Mouse (Mus musculus): ENCODE measurements around the gene Nphp3. TPM values are rescaled to one million over a fixed set of nuclear protein-coding genes. Genes with fewer than 3 reads are reported as not detected.

The Nphp3 gene
- total and polyA plus RNA-seq, 2 experiments from 2014 or later = 4.2 to 9.4 TPM

- Histone ChIP-seq H3K4me1 (ENCODE audit: insufficient read depth, low read length) (no peaks in the 10 kb centered on the region), H3K27ac (no peak overlapping the region), H3K27me3 (ENCODE audit: insufficient read depth, low read length) (no peaks in the 10 kb centered on the region), H3K4me3 (ENCODE audit: low read length) (no peak overlapping the region), H3K4me2 (ENCODE audit: low read depth, low read length) (no peak overlapping the region), H3K9ac (replicated peaks; ENCODE audit: low read length) (no peak overlapping the region), H3K36me3 (ENCODE audit: insufficient read depth, low read length) (peaks cover 31% of the 10 kb centered on the region; the same call in 1 of the 2 replicates), H3K9me3 (ENCODE audit: low read length) (no peaks in the 10 kb centered on the region)
- no peak for TF ChIP-seq CTCF (IDR thresholded peaks at IDR 0.05; ENCODE audit: low read depth)
- DNase-seq (ENCODE audit: low spot score) (peak; percentile 33), ATAC-seq (no peak)
- 48% methylated on average over 1 of the region's 1 CpGs for WGBS
These were observed 12.2 kb downstream of the Nphp3 start for GRCm38 (mm10) chr9:104014526-104014925.

GRCm38 (mm10) chr9:104021026-104021425, 18.7 kb downstream of the Nphp3 start:
- 96% methylated on average over 10 of the region's 10 CpGs for WGBS
- ATAC-seq = no peak

GRCm38 (mm10) chr9:104027186-104027585, 24.8 kb downstream of the Nphp3 start:
- H3K36me3 ChIP-seq (ENCODE audit: insufficient read depth, low read length) = peaks cover 26% of the 10 kb centered on the region

More at GRCm38 (mm10) chr9:104021026-104021425, 18.7 kb downstream of the Nphp3 start:
- Histone ChIP-seq H3K27me3 (ENCODE audit: insufficient read depth, low read length) (no peaks in the 10 kb centered on the region), H3K9ac (replicated peaks; ENCODE audit: low read length) (no peak overlapping the region), H3K4me3 (ENCODE audit: low read length) (no peak overlapping the region), H3K4me1 (ENCODE audit: insufficient read depth, low read length) (no peaks in the 10 kb centered on the region), H3K36me3 (ENCODE audit: insufficient read depth, low read length) (peaks cover 48% of the 10 kb centered on the region), H3K4me2 (ENCODE audit: low read depth, low read length) (no peak overlapping the region), H3K27ac (no peak overlapping the region), H3K9me3 (ENCODE audit: low read length) (no peaks in the 10 kb centered on the region)
- TF ChIP-seq CTCF (IDR thresholded peaks at IDR 0.05; ENCODE audit: low read depth) = no peak
- DNase-seq (ENCODE audit: low spot score) = no peak

DNA sequence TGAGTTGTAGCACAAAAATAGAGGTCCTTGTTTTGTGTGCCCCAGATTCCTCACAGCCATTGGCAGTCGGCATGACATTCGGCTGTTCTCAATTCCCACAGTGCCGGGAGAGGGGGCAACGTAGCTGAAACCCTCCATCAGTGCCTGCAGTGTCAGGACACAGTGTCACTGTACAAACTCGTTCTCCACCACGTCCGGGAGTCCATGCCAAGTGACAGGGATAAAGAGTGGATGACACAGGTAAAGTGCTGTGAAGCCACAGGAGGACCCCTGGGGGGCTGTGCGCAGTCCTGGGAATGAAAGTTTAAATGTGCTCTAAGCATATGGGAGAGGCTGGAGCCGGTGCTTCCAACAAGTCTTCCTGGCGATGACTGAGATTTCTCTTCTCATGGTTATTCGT, 27.5 kb downstream of the Nphp3 start:
- DNase-seq (ENCODE audit: low spot score) (no peak), ATAC-seq (no peak)
- TF ChIP-seq CTCF (IDR thresholded peaks at IDR 0.05; ENCODE audit: low read depth) = no peak
- peaks cover 19% of the 10 kb centered on the region for H3K36me3 ChIP-seq (ENCODE audit: insufficient read depth, low read length)
- no peak overlapping the region for H3K9ac ChIP-seq (replicated peaks; ENCODE audit: low read length)
- H3K4me2 ChIP-seq (ENCODE audit: low read depth, low read length) = no peak overlapping the region
- 92% methylated on average over 11 of the region's 11 CpGs for WGBS
- no peaks in the 10 kb centered on the region for H3K4me1 ChIP-seq (ENCODE audit: insufficient read depth, low read length)
- H3K4me3 ChIP-seq (ENCODE audit: low read length) = no peak overlapping the region
- no peaks in the 10 kb centered on the region for H3K9me3 ChIP-seq (ENCODE audit: low read length)
- H3K27ac ChIP-seq = no peak overlapping the region
- no peaks in the 10 kb centered on the region for H3K27me3 ChIP-seq (ENCODE audit: insufficient read depth, low read length)

More at GRCm38 (mm10) chr9:104027186-104027585, 24.8 kb downstream of the Nphp3 start:
- Histone ChIP-seq H3K4me3 (ENCODE audit: low read length) (no peak overlapping the region), H3K9ac (replicated peaks; ENCODE audit: low read length) (no peak overlapping the region), H3K9me3 (ENCODE audit: low read length) (no peaks in the 10 kb centered on the region), H3K27ac (no peak overlapping the region), H3K4me1 (ENCODE audit: insufficient read depth, low read length) (no peaks in the 10 kb centered on the region), H3K27me3 (ENCODE audit: insufficient read depth, low read length) (no peaks in the 10 kb centered on the region), H3K4me2 (ENCODE audit: low read depth, low read length) (no peak overlapping the region)
- ATAC-seq (no peak), DNase-seq (ENCODE audit: low spot score) (no peak)
- WGBS = 97% methylated on average over 8 of the region's 8 CpGs
- TF ChIP-seq CTCF (IDR thresholded peaks at IDR 0.05; ENCODE audit: low read depth) = no peak

DNA sequence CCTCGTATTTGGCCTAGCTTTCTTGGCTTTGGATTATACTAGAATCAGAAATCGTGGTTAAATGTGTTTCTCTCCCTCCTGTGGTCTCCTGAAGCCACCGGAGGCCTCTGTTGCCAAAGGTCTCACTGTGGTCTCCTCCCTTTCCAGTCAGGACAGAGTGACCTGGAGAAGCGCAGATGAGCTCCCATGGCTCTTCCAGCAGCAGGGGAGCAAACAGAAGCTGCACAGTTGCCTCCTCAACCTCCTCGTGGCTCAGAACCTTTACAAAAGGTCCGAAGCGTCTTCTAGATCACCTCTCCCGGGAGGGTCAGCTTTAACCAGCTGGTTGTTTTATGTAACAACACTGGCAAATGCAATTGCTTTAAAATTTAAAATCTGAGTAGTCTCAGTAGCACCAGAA, 31.9 kb downstream of the Nphp3 start:
- Histone ChIP-seq H3K27me3 (ENCODE audit: insufficient read depth, low read length) (no peaks in the 10 kb centered on the region), H3K36me3 (ENCODE audit: insufficient read depth, low read length) (peaks cover 15% of the 10 kb centered on the region), H3K4me3 (ENCODE audit: low read length) (no peak overlapping the region), H3K9me3 (ENCODE audit: low read length) (no peaks in the 10 kb centered on the region), H3K4me2 (ENCODE audit: low read depth, low read length) (no peak overlapping the region), H3K9ac (replicated peaks; ENCODE audit: low read length) (no peak overlapping the region), H3K4me1 (ENCODE audit: insufficient read depth, low read length) (no peaks in the 10 kb centered on the region), H3K27ac (no peak overlapping the region)
- DNase-seq (ENCODE audit: low spot score) (no peak), ATAC-seq (no peak)
- 71% methylated on average over 8 of the region's 8 CpGs for WGBS
- no peak for TF ChIP-seq CTCF (IDR thresholded peaks at IDR 0.05; ENCODE audit: low read depth)

DNA sequence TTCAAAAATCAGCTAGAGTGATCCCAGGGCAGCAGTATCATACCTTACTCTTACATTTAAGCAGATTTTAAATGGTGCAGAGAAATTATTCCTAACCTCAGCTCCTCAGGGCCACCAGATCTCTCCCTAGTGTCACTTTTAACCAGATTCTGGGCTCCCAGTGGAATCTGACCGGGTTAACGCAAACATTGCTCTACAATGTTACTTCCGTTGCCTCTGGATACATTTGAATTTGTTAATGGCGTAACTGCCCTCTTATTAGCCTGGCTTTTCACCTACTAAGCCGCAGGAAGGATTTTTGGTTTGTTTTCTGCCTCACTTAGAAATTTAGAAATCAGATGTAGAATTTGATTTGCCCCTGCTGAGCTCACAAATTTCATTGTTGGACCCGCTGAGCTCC, 32.4 kb downstream of the Nphp3 start:
- H3K27ac ChIP-seq = no peak overlapping the region
- no peak for DNase-seq (ENCODE audit: low spot score)
- WGBS = 74% methylated on average over 6 of the region's 6 CpGs
- H3K4me1 ChIP-seq (ENCODE audit: insufficient read depth, low read length) = no peaks in the 10 kb centered on the region
- H3K4me3 ChIP-seq (ENCODE audit: low read length) = no peak overlapping the region
- no peaks in the 10 kb centered on the region for H3K9me3 ChIP-seq (ENCODE audit: low read length)
- no peaks in the 10 kb centered on the region for H3K27me3 ChIP-seq (ENCODE audit: insufficient read depth, low read length)
- H3K36me3 ChIP-seq (ENCODE audit: insufficient read depth, low read length) = peaks cover 17% of the 10 kb centered on the region
- no peak for ATAC-seq
- TF ChIP-seq CTCF (IDR thresholded peaks at IDR 0.05; ENCODE audit: low read depth) = no peak
- H3K9ac ChIP-seq (replicated peaks; ENCODE audit: low read length) = no peak overlapping the region
- H3K4me2 ChIP-seq (ENCODE audit: low read depth, low read length) = no peak overlapping the region

DNA sequence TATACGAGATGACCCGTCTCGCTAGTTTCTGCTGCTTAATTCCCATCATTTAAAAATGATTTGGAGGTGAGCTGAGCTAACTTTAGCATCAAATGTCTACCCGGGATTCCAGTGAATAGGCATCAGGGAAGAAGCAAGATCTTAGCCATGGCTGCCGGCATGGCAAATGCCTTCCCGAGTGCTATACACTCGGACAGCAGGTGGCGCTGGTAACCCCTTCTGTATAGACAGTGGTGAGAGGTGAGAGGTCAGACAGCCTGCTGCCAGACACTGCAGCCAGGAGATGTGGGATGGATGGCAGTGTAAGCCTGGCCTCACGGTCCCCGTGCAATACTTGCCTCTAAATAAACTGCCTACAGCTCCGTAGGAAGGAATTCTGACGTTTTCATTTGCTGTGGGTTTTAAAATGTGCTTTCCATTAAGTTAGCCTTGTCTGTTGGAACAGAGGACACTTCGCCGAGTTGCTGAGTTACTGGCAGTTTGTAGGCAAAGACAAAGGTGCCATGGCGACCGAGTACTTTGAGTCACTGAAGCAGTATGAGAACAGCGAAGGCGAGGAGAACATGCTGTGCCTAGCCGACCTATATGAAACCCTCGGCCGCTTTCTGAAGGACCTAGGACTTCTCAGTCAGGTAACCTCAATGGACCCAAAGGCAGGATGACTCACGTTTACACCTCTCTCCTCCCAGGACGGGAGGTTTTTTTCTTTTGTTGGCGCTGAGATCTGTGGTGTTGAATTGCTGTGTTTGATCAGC, 33.1 kb downstream of the Nphp3 start:
- no peaks in the 10 kb centered on the region for H3K27me3 ChIP-seq (ENCODE audit: insufficient read depth, low read length)
- H3K4me3 ChIP-seq (ENCODE audit: low read length) = no peak overlapping the region
- DNase-seq (ENCODE audit: low spot score) (peak; percentile 85), ATAC-seq (peak; percentile 77; the same call in 1 of the 2 replicates)
- no peak overlapping the region for H3K27ac ChIP-seq
- H3K9me3 ChIP-seq (ENCODE audit: low read length) = no peaks in the 10 kb centered on the region
- no peaks in the 10 kb centered on the region for H3K4me1 ChIP-seq (ENCODE audit: insufficient read depth, low read length)
- no peak overlapping the region for H3K4me2 ChIP-seq (ENCODE audit: low read depth, low read length)
- H3K36me3 ChIP-seq (ENCODE audit: insufficient read depth, low read length) = peaks cover 17% of the 10 kb centered on the region
- TF ChIP-seq CTCF (IDR thresholded peaks at IDR 0.05; ENCODE audit: low read depth) = peak; percentile 85
- H3K9ac ChIP-seq (replicated peaks; ENCODE audit: low read length) = no peak overlapping the region
- WGBS = 44% methylated on average over 24 of the region's 24 CpGs
